Mouse (Mus musculus) embryonic facial prominence, embryonic 12.5 days (tissue): ENCODE measurements around the gene Sec16a. TPM values are rescaled to one million over a fixed set of nuclear protein-coding genes. Genes with fewer than 3 reads are reported as not detected.

Experiments
- ATAC-seq: fragments of 200-750 bp; cut with Nextera tagmentation; 2 replicates; pipeline ENCODE4 v1.8.0; 2017; ENCODE audit not compliant: insufficient number of reproducible peaks, insufficient read depth, low FRiP score, low TSS enrichment
- H3K27ac ChIP-seq: fragments of 300-500 bp; sonication (generic); 2 replicates; pipeline ENCODE4 v1.5.1; 2016; ENCODE audit warnings: mild to moderate bottlenecking
- H3K27me3 ChIP-seq: fragments of 300-500 bp; sonication (generic); 2 replicates; pipeline ENCODE4 v1.6.1; 2016; ENCODE audit warnings: mild to moderate bottlenecking, moderate library complexity
- H3K36me3 ChIP-seq: fragments of 300-500 bp; sonication (generic); 2 replicates; pipeline ENCODE4 v1.6.1; 2016; ENCODE audit warnings: mild to moderate bottlenecking
- H3K4me1 ChIP-seq: fragments of 300-500 bp; sonication (generic); 2 replicates; pipeline ENCODE4 v1.6.1; 2016
- H3K4me2 ChIP-seq: fragments of 300-500 bp; sonication (generic); replicated peaks from 2 replicates; pipeline ENCODE4 v1.6.1; 2016; ENCODE audit warnings: mild to moderate bottlenecking, moderate library complexity
- H3K4me3 ChIP-seq: fragments of 300-500 bp; sonication (generic); 2 replicates; pipeline ENCODE4 v1.5.1; 2016; ENCODE audit warnings: mild to moderate bottlenecking
- H3K9ac ChIP-seq: fragments of 300-500 bp; sonication (generic); 2 replicates; pipeline ENCODE4 v1.6.1; 2016; ENCODE audit warnings: mild to moderate bottlenecking, moderate library complexity
- H3K9me3 ChIP-seq: fragments of 300-500 bp; sonication (generic); 2 replicates; pipeline ENCODE4 v1.6.1; 2016; ENCODE audit warnings: mild to moderate bottlenecking, moderate library complexity
- WGBS: fragments of 180-500 bp; shearing (Covaris S2); methylation state at CpG from one replicate; pipeline ENCODE4 v1.1.7; 2016; 5-methylcytosine and 5-hydroxymethylcytosine counted together
- microRNA-seq: library from miRNA; unstranded; fragments of <30 nt; microRNA quantifications from one replicate; pipeline ENCODE4, GENCODE M21; 2017
- polyA plus RNA-seq: library from polyadenylated mRNA; unstranded; fragments of >200 nt; fragmentation: Nextera tagmentation; extraction: Ambion mirVana; gene quantifications from 2 replicates; pipeline ENCODE4 v1.2.1, GENCODE M21; 2016

The Sec16a gene
- polyA plus RNA-seq, 1 experiment from 2014 or later: 28.3 TPM

- 93% methylated on average over 8 of the region's 8 CpGs for WGBS
- ATAC-seq: no peak
- H3K9ac ChIP-seq: no peak overlapping the region
Measured at GRCm38 (mm10) chr2:26372396-26372795, 72.6 kb downstream of the Sec16a start.

GRCm38 (mm10) chr2:26368572-26368971, 76.4 kb downstream of the Sec16a start:
- no peak overlapping the region for H3K27ac ChIP-seq
- H3K4me1 ChIP-seq: no peaks in the 10 kb centered on the region
- no peak; the same call in 1 of the 2 replicates for ATAC-seq
- H3K4me3 ChIP-seq: no peak overlapping the region
- no peak overlapping the region for H3K4me2 ChIP-seq
- no peaks in the 10 kb centered on the region for H3K9me3 ChIP-seq
- H3K27me3 ChIP-seq: no peaks in the 10 kb centered on the region
- 95% methylated on average over 1 of the region's 1 CpGs for WGBS
- no peak overlapping the region for H3K9ac ChIP-seq
- H3K36me3 ChIP-seq: peaks cover 94% of the 10 kb centered on the region

More at GRCm38 (mm10) chr2:26372396-26372795, 72.6 kb downstream of the Sec16a start:
- H3K4me1 ChIP-seq: no peaks in the 10 kb centered on the region
- peaks cover 96% of the 10 kb centered on the region for H3K36me3 ChIP-seq
- no peak overlapping the region for H3K27ac ChIP-seq
- no peaks in the 10 kb centered on the region for H3K9me3 ChIP-seq
- H3K27me3 ChIP-seq: no peaks in the 10 kb centered on the region
- H3K4me2 ChIP-seq: no peak overlapping the region
- no peak overlapping the region for H3K4me3 ChIP-seq

- Histone ChIP-seq H3K4me1 (no peaks in the 10 kb centered on the region), H3K9ac (no peak overlapping the region), H3K27ac (no peak overlapping the region), H3K9me3 (no peaks in the 10 kb centered on the region), H3K27me3 (no peaks in the 10 kb centered on the region), H3K4me3 (no peak overlapping the region), H3K4me2 (no peak overlapping the region), H3K36me3 (peaks cover 94% of the 10 kb centered on the region)
- WGBS: 89% methylated on average over 6 of the region's 6 CpGs
- no peak for ATAC-seq
Measured at GRCm38 (mm10) chr2:26367911-26368310, 77.1 kb downstream of the Sec16a start.

GRCm38 (mm10) chr2:26364738-26365465, 80.1 kb downstream of the Sec16a start:
- Histone ChIP-seq H3K36me3 (peaks cover 73% of the 10 kb centered on the region), H3K4me1 (no peaks in the 10 kb centered on the region), H3K4me2 (no peak overlapping the region), H3K27me3 (no peaks in the 10 kb centered on the region), H3K9ac (no peak overlapping the region), H3K4me3 (no peak overlapping the region), H3K27ac (0 out of 2 replicates have a peak overlapping the region, but pooled peaks have one; percentile 6), H3K9me3 (no peaks in the 10 kb centered on the region)
- ATAC-seq: no peak
- 87% methylated on average over 10 of the region's 10 CpGs for WGBS

GRCm38 (mm10) chr2:26363481-26363880, 81.5 kb downstream of the Sec16a start:
- Histone ChIP-seq H3K4me1 (no peaks in the 10 kb centered on the region), H3K27me3 (no peaks in the 10 kb centered on the region), H3K9ac (no peak overlapping the region), H3K4me2 (no peak overlapping the region), H3K9me3 (no peaks in the 10 kb centered on the region), H3K27ac (no peak overlapping the region), H3K4me3 (no peak overlapping the region), H3K36me3 (peaks cover 59% of the 10 kb centered on the region)
- ATAC-seq: no peak
- WGBS: 80% methylated on average over 5 of the region's 5 CpGs

GRCm38 (mm10) chr2:26362991-26363390, 82.0 kb downstream of the Sec16a start:
- WGBS: 74% methylated on average over 5 of the region's 5 CpGs
- Histone ChIP-seq H3K4me1 (no peaks in the 10 kb centered on the region), H3K4me2 (no peak overlapping the region), H3K4me3 (no peak overlapping the region), H3K27me3 (no peaks in the 10 kb centered on the region), H3K36me3 (peaks cover 54% of the 10 kb centered on the region), H3K27ac (no peak overlapping the region), H3K9ac (no peak overlapping the region), H3K9me3 (no peaks in the 10 kb centered on the region)
- no peak for ATAC-seq

GRCm38 (mm10) chr2:26360772-26361171, 84.2 kb downstream of the Sec16a start, which contains the start of gene Card9:
Gene Card9 (minus strand): TSS chr2:26360918.
- WGBS: 47% methylated on average over 3 of the region's 3 CpGs

GRCm38 (mm10) chr2:26359983-26360382, 85.0 kb downstream of the Sec16a start:
- Histone ChIP-seq H3K9me3 (no peaks in the 10 kb centered on the region), H3K4me1 (no peaks in the 10 kb centered on the region), H3K9ac (no peak overlapping the region), H3K27me3 (no peaks in the 10 kb centered on the region), H3K4me2 (no peak overlapping the region), H3K27ac (no peak overlapping the region), H3K4me3 (no peak overlapping the region), H3K36me3 (peaks cover 24% of the 10 kb centered on the region)
- no peak for ATAC-seq
- WGBS: 90% methylated on average over 6 of the region's 6 CpGs

More at GRCm38 (mm10) chr2:26360772-26361171, 84.2 kb downstream of the Sec16a start, which contains the start of gene Card9:
- H3K4me2 ChIP-seq: no peak within 1 kb of the TSS
- ATAC-seq: no peak
- H3K36me3 ChIP-seq: peaks cover 32% of the 10 kb centered on the region
- H3K27ac ChIP-seq: no peak within 1 kb of the TSS
- H3K4me3 ChIP-seq: no peak within 1 kb of the TSS
- H3K4me1 ChIP-seq: no peaks in the 10 kb centered on the region
- H3K9me3 ChIP-seq: no peaks in the 10 kb centered on the region
- no peak within 1 kb of the TSS for H3K9ac ChIP-seq
- H3K27me3 ChIP-seq: no peaks in the 10 kb centered on the region

Small RNA genes within 50 kb of the gene (microRNA-seq; reads per million reads assigned to microRNA genes)
- gene Mir6996: 0.54 reads per million

Other genes starting within 250 kb of the Sec16a start
- gene Lhx3, start 236.9 kb downstream of the Sec16a start, polyA plus RNA-seq: 1.3 and 3.1 TPM in 2 replicates
- 17.9 and 19.5 TPM in 2 replicates for gene Qsox2, start 207.7 kb downstream of the Sec16a start, polyA plus RNA-seq
- gene Ccdc187, start 150.7 kb downstream of the Sec16a start, polyA plus RNA-seq: 0.08 and 0.18 TPM in 2 replicates
- gene Gpsm1, start 129.7 kb downstream of the Sec16a start, polyA plus RNA-seq: 82.6 and 91.1 TPM in 2 replicates
- gene Dnlz, start 93.1 kb downstream of the Sec16a start, polyA plus RNA-seq: 31.8 and 33.1 TPM in 2 replicates
- gene Card9, start 84.3 kb downstream of the Sec16a start, polyA plus RNA-seq: 0.87 and 0.97 TPM in 2 replicates
- gene Snapc4, start 64.6 kb downstream of the Sec16a start, polyA plus RNA-seq: 39.2 and 42.7 TPM in 2 replicates
- 184 and 188 TPM in 2 replicates for gene Entr1, start 55.9 kb downstream of the Sec16a start, polyA plus RNA-seq
- 108 and 112 TPM in 2 replicates for gene Pmpca, start 55.9 kb downstream of the Sec16a start, polyA plus RNA-seq
- 30.1 and 31.5 TPM in 2 replicates for gene Inpp5e, start 36.0 kb downstream of the Sec16a start, polyA plus RNA-seq
- gene Notch1, start 71.4 kb upstream of the Sec16a start, polyA plus RNA-seq: 16.4 and 20.3 TPM in 2 replicates
- 97.3 and 101 TPM in 2 replicates for gene Egfl7, start 134.8 kb upstream of the Sec16a start, polyA plus RNA-seq
- gene Gm20532, start 141.4 kb upstream of the Sec16a start, polyA plus RNA-seq: not detected in 2 replicates
- gene Agpat2, start 159.2 kb upstream of the Sec16a start, polyA plus RNA-seq: 17.0 and 17.8 TPM in 2 replicates
- gene Fam69b, start 183.2 kb upstream of the Sec16a start, polyA plus RNA-seq: 66.0 and 75.2 TPM in 2 replicates
- gene Lcn4, start 226.1 kb upstream of the Sec16a start, polyA plus RNA-seq: not detected in 2 replicates